Mouse (Mus musculus): Measurements from ENCODE around the gene Trdn.

Trdn gene

DNA sequence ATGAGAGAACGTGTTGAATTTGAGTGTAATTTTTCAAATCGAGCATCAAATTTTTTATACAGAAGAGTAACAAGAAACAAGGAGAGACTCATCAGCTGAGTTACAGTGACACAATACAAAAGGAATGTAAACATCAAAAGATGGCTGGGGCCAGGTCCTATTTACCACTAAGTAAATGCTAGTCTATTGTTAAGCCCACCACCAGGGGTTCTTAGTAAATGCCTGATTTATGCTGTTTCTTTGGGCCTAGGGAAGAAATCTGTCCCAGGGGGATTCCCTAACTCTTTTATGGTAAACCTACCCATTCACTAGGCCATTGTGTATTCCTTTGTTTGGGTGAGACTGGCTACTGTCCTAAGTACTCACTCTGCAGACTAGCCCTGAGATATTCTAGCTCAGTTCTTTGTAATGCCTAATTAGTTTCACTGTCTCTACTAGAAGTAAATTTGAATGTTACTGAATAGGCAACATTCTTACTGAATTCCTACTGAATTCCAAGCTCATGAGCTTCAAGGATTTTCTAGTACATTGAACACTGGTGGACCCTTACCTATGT is 295.2 kb downstream of the Trdn start:
- DNase-seq = no peak
